Mouse (Mus musculus): Measurements from ENCODE around the gene Hist1h4h.
"Not testable (repeated sequence)": the region's sequence is repeated elsewhere in the genome, so short reads cannot be mapped to it uniquely, and the experiment has no call there.

The Hist1h4h gene

DNA sequence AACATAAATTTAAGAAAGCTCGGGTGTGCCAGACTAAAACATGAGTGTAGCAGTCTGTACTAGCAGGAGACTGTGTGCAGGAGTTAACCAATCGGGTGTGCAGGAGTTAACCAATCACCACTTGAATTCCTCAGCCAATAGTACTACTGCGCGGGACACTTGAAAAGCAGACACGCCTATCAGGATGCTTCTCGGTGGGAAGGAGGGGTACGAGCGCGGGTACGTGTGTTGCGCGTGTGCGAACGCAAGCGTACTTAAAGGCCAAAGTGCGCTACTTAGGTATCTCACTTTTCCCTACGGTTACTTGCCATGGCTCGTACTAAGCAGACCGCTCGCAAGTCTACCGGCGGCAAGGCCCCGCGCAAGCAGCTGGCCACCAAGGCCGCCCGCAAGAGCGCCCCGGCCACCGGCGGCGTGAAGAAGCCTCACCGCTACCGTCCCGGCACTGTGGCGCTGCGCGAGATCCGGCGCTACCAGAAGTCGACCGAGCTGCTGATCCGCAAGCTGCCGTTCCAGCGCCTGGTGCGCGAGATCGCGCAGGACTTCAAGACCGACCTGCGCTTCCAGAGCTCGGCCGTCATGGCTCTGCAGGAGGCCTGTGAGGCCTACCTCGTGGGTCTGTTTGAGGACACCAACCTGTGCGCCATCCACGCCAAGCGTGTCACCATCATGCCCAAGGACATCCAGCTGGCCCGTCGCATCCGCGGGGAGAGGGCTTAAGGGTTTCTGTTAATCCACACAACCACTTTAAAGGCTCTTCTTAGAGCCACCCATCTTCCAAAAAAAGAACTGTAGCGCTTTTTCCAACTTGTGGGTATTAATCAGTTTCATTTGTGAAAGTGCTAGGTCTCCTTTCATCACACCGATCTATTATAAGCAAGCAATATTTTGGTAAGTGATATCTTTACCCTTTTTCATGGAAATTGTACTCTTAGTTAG lies 4.6 kb downstream of the Hist1h4h start, which contains the start of gene Hist1h3g:
Hist1h3g (plus strand) TSS at position 286 of the 939 bp plus-strand sequence.
- DNase-seq (ENCODE audit: low read depth, low spot score): peak; percentile 79

DNA sequence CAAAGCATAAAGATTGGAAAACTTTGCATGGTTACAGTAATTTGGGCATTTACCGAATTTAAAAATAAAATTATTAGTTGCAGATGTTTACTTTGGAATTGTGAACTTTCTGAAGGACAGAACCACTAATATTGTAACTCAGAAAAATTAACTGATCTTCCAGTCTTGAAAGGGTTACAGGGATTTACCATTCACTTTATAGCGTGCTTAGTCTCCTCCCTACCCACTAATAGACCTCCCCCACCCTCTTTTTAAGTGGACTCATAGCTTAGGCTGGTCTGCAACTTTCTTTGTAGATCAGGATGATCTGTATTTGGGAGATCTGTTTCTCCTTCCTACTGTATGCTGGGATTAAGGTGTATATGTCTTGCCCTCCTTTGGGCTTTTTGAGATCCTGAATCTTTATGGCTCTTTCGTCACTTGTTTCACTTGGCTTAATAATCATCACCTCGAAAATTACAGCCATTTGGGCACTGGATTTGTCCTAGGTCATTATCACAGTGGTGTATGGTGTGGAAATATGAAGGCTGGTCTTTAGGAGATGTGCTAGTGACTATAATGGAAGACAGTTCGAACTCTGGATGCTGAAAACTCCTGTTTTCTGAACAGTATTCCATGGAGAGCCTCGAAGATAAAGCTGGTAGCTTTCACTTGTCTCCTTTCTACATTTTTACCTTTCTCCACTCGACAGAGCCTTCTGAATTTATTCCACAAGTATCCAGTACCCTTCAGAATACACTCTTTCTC lies 5.4 kb downstream of the Hist1h4h start:
- DNase-seq (ENCODE audit: low read depth, low spot score): no peak

DNA sequence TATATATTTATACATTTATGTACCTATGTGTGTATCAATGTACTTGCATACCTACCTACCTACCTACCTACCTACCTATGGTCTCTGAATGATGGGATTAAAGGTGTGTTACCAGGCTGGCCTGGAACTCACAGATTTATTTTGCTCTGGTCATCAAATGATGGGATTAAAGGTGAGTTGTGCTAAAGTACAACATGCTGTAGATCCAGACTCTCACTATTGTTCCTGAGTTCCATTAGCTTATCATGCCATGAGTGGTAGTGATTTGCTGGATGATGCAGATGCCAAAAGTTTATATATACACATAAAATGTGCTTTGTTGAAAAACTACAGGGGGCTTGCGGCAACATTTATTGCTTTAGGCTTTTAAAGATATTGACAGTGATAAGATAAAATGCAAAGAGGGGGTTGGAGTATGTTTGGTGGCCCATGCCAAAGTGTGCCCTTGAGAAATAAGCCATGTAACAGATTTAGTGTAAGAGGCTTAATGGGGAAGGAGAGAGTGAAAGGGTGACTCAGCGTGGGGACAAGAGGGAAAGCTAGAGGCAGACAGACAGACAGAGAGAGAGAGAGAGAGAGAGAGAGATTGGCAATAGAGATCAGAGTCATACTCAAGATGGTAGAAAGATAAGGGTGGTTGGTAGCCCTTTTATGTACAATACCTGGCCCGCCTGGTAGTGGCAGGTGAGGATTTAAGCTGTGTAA lies 6.3 kb downstream of the Hist1h4h start:
- DNase-seq (ENCODE audit: low read depth, low spot score): no peak

DNA sequence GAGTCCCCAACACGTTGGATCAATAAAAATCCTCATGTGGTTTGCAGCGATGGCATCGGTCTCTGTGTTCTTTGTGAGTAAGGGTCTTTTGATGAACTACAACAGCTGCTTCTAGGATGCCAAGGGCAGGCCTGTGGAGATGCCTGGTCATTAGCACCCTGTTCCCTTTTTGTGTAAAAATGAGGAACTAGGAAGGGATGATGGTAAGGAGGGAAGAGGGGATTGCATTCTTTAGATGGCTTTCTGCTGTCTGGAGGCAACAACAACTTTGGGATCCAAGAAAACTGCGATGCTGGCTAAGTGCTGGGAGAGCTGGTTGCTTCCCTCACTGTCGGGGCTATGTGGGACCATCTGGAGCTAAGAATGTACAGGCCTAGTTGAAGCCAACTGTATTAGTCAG lies 7.4 kb downstream of the Hist1h4h start:
- no peak for DNase-seq (ENCODE audit: low read depth, low spot score)

DNA sequence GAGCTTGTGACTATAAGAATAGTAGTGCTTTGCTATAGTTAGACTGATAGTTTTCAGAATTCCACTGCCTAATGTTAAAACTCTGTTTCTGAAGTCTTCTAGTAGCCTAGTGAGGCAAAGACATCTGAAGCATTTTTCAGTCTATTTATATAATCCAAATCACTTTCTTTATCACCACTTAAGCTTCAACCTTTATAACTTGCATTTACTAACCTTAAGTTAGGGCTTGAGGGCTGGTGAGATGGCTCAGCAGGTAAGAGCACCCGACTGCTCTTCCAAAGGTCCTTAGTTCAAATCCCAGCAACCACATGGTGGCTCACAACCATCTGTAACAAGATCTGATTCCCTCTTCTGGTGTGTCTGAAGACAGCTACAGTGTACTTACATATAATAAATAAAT lies 9.0 kb downstream of the Hist1h4h start:
- DNase-seq (ENCODE audit: low read depth, low spot score): not testable (repeated sequence)

DNA sequence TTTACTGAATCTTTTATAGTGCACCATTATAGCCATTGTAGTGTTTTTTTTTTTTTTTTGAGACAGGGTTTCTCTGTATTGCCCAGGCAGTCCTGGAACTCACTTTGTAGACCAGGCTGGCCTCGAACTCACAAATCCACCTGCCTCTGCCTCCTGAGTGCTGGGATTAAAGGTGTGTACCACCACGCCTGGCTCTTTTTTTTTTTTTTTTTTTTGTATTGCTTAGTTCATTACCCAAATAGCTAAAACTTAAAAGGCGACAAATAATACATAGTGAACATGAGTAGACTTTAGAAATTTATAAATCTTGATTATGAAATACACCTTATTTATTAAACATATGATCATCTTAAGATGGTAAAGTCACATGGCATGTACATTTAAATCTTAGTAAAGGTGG lies 10.6 kb downstream of the Hist1h4h start:
- no peak for DNase-seq (ENCODE audit: low read depth, low spot score)

DNA sequence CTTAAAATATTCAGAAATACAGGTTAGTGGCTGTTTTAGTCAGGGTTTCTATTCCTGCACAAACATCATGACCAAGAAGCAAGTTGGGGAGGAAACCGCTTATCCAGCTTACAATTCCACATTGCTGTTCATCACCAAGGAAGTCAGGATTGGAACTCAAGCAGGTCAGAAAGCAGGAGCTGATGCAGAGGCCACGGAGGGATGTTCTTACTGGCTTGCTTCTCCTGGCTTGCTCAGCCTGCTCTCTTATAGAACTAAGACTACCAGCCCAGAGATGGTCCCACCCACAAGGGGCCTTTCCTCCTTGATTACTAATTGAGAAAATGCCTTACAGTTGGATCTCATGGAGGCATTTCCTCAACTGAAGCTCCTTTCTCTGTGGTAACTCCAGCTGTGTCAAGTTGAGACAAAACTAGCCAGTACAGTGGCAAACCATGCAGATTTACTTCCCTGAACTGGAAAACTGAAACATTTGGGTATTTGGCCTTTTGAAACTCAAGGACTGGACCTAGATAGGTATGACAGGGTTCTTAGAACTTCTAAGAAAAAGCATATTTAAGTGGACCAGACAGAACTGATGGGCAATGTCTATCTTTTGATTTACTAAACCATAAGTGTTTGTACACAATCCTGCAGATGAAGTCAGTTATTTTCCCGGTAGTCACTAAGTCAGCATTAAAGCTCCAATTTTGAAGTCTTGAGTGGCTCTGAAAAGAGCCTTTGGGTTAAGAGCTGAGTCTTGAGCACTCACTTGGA lies 11.6 kb downstream of the Hist1h4h start:
- DNase-seq (ENCODE audit: low read depth, low spot score): not testable (repeated sequence)

- not testable (repeated sequence) for DNase-seq (ENCODE audit: low read depth, low spot score)
Observed at GRCm38 (mm10) chr13:23542999-23543607, 12.3 kb downstream of the Hist1h4h start, which contains the start of gene Hist1h2bh. TSS of gene Hist1h2bh (minus strand) at chr13:23543392.

GRCm38 (mm10) chr13:23543965-23544786 lies 13.3 kb downstream of the Hist1h4h start, which contains the start of gene Hist1h3f:
TSS of gene Hist1h3f (plus strand) at chr13:23544052.
- peak; percentile 90 for DNase-seq (ENCODE audit: low read depth, low spot score)

DNA sequence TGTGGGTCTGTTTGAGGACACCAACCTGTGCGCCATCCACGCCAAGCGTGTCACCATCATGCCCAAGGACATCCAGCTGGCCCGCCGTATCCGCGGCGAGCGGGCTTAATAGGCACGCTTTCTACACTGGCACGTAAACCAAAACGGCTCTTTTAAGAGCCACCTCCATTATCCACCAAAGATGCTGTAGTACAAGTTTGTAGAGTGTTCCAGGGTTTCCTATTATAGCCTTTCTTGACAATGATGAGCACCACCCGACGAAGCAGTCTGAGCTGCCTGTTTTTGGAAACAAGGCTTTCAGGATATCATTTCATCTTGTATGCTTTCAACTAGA lies 13.9 kb downstream of the Hist1h4h start:
- not testable (repeated sequence) for DNase-seq (ENCODE audit: low read depth, low spot score)

DNA sequence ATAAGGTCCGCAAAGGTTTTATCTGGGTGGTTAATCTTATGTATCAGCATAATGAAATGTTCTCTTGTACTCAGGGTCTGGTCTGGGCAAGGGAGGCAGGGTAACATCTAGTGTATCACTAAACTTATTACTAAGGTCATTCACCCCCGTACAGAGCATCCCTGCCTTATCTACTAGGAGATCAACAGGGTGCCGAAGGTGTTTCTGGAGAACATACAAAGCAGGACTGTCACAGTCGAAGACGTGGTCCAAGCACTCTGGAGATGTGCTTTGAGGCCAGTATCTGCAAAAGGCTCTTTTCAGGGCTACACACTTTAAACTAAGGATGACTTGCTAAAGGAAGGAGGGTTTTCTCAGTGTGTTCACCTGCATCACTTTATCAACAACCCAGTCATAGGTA lies 15.8 kb downstream of the Hist1h4h start:
- DNase-seq (ENCODE audit: low read depth, low spot score): no peak

DNA sequence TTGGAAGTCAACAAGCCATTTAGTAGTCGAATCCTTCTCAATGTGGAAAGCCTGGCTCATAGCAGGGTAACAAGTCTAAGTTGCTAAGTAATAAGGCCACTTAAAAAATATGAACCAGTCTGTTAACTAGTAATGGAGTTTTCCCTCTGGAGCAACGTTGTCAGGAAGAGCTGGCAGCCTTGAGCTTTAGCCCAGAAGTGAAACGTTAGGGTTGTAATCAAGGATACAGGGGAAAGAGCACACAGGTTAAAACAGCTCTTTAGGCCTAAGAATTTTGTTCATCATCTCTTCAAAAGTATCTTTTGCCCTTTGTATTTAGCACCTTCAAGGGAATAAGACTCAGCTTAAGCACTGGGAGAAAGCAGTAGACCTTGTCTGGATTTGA lies 19.9 kb downstream of the Hist1h4h start:
- DNase-seq (ENCODE audit: low read depth, low spot score): no peak

GRCm38 (mm10) chr13:23551146-23551834 lies 20.4 kb downstream of the Hist1h4h start, which contains the start of gene Hist1h4f:
TSS of gene Hist1h4f (minus strand) at chr13:23551648.
- DNase-seq (ENCODE audit: low read depth, low spot score): peak; percentile 83

DNA sequence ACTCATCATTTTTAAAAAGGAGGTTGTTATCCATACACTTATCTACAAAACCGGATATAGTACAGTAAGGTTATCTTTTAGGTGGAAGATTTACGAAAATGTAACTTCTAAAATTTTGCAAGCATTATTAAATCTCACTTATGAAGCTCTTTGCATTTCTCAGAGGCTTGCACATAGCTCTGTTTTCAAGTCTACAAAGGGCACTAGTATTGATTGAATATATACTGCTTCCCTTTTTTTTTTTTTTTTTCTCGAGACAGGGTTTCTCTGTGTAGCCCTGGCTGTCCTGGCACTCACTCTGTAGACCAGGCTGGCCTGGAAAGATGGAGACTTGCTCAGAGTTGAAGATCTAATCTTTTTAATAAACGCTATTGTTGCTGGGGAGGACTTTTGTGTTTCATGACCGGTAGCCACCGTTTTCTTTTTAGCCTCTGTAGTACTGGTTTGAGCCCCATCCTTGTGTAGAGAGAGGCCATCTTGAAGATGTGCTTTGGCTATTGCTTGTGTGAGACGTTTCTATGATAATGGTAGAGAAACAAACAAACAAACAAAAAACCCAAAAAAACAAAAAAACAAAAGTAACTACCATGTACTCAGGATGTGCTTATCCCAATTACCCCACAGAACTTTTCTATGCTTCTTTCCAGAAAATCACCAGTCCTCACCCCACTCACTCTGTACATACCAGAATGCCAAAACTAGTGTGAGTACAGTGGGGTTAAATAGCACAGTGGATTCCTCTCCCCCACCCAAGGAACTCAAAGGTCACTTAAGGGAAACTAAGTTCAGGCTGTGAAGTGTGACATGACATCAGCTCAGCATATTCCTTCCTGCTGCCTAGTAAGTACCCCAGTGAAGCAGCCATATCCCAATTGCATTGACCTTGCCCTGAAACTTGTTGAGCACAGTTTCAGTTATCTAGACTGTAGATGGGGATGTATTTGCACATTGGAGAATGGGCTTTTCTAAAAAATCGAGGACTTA lies 21.4 kb downstream of the Hist1h4h start:
- DNase-seq (ENCODE audit: low read depth, low spot score): no peak

- DNase-seq (ENCODE audit: low read depth, low spot score): no peak
Observed at GRCm38 (mm10) chr13:23552962-23553361, 22.1 kb downstream of the Hist1h4h start, which contains the start of gene Hist1h1d. TSS of gene Hist1h1d (plus strand) at chr13:23553262.

GRCm38 (mm10) chr13:23554393-23554792 lies 23.5 kb downstream of the Hist1h4h start:
- no peak for DNase-seq (ENCODE audit: low read depth, low spot score)

DNA sequence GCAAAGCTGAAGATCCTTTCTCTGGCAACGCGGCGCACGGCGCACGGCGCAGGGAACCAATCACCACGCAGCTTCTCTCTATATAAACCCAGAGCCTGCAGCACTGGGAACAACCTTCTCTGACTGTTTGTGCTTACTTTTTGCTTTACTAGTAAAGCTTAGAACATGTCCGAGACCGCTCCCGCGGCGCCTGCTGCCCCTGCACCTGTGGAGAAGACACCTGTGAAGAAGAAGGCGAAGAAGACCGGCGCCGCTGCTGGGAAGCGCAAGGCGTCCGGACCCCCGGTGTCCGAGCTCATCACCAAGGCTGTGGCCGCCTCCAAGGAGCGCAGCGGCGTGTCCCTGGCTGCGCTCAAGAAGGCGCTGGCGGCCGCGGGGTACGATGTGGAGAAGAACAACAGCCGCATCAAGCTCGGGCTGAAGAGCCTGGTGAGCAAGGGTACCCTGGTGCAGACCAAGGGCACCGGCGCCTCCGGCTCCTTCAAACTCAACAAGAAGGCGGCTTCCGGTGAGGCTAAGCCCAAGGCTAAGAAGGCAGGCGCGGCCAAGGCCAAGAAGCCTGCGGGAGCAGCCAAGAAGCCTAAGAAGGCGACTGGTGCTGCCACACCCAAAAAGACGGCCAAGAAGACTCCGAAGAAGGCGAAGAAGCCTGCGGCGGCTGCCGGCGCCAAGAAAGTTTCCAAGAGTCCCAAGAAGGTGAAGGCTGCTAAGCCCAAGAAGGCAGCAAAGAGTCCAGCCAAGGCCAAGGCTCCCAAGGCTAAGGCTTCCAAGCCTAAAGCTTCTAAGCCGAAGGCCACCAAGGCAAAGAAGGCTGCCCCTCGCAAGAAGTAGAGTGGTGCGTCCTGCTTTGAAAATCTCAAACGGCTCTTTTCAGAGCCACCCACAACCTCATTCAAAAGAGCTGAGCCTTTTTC lies 24.3 kb downstream of the Hist1h4h start:
- DNase-seq (ENCODE audit: low read depth, low spot score): no peak

Data from retina, adult 2 months (tissue).